Mouse (Mus musculus): ENCODE data around the gene Shisa8. TPM values are rescaled to one million over a fixed set of nuclear protein-coding genes. Genes with fewer than 3 reads are reported as not detected.

Gene Shisa8
- polyA plus RNA-seq, 1 experiment: 0.77 TPM

- TF ChIP-seq CTCF (IDR thresholded peaks at IDR 0.05; ENCODE audit: control insufficient read depth, insufficient read depth, low read length) (no peak), POLR2A (IDR thresholded peaks at IDR 0.05; ENCODE audit: borderline replicate concordance, control insufficient read depth, low read depth, low read length) (no peak)
- Histone ChIP-seq H3K4me3 (replicated peaks; ENCODE audit: control insufficient read depth, low read depth, low read length) (no peak overlapping the region), H3K27ac (ENCODE audit: control insufficient read depth, insufficient read depth, low read depth, low read length, poor library complexity) (no peak overlapping the region; the same call in 1 of the 2 replicates), H3K4me1 (ENCODE audit: control insufficient read depth, insufficient read depth, low read length) (peaks cover 15% of the 10 kb centered on the region)
- WGBS: 86% methylated on average over 14 of the region's 14 CpGs
Measured at GRCm38 (mm10) chr15:82185062-82185783, 27.4 kb downstream of the Shisa8 start.

GRCm38 (mm10) chr15:82184656-82185055 is 28.0 kb downstream of the Shisa8 start:
- TF ChIP-seq CTCF (IDR thresholded peaks at IDR 0.05; ENCODE audit: control insufficient read depth, insufficient read depth, low read length) (no peak), POLR2A (IDR thresholded peaks at IDR 0.05; ENCODE audit: borderline replicate concordance, control insufficient read depth, low read depth, low read length) (no peak)
- no peak overlapping the region for H3K4me3 ChIP-seq (replicated peaks; ENCODE audit: control insufficient read depth, low read depth, low read length)
- WGBS: 84% methylated on average over 10 of the region's 10 CpGs
- peak overlapping the region; percentile 35; the same call in 1 of the 2 replicates for H3K27ac ChIP-seq (ENCODE audit: control insufficient read depth, insufficient read depth, low read depth, low read length, poor library complexity)
- peaks cover 15% of the 10 kb centered on the region for H3K4me1 ChIP-seq (ENCODE audit: control insufficient read depth, insufficient read depth, low read length)

- Histone ChIP-seq H3K27ac (ENCODE audit: control insufficient read depth, insufficient read depth, low read depth, low read length, poor library complexity) (peak overlapping the region; percentile 37), H3K4me1 (ENCODE audit: control insufficient read depth, insufficient read depth, low read length) (peaks cover 15% of the 10 kb centered on the region), H3K4me3 (replicated peaks; ENCODE audit: control insufficient read depth, low read depth, low read length) (no peak overlapping the region)
- WGBS: 56% methylated on average over 7 of the region's 7 CpGs
- TF ChIP-seq CTCF (IDR thresholded peaks at IDR 0.05; ENCODE audit: control insufficient read depth, insufficient read depth, low read length) (no peak), POLR2A (IDR thresholded peaks at IDR 0.05; ENCODE audit: borderline replicate concordance, control insufficient read depth, low read depth, low read length) (no peak)
Measured at GRCm38 (mm10) chr15:82184183-82184582, 28.4 kb downstream of the Shisa8 start.

- Histone ChIP-seq H3K4me1 (ENCODE audit: control insufficient read depth, insufficient read depth, low read length) (peaks cover 15% of the 10 kb centered on the region), H3K4me3 (replicated peaks; ENCODE audit: control insufficient read depth, low read depth, low read length) (no peak overlapping the region), H3K27ac (ENCODE audit: control insufficient read depth, insufficient read depth, low read depth, low read length, poor library complexity) (peak overlapping the region; percentile 37; the same call in 1 of the 2 replicates)
- no peak for TF ChIP-seq POLR2A (IDR thresholded peaks at IDR 0.05; ENCODE audit: borderline replicate concordance, control insufficient read depth, low read depth, low read length)
- TF ChIP-seq CTCF (IDR thresholded peaks at IDR 0.05; ENCODE audit: control insufficient read depth, insufficient read depth, low read length): no peak
- 90% methylated on average over 10 of the region's 10 CpGs for WGBS
Measured at GRCm38 (mm10) chr15:82183596-82183995, 29.0 kb downstream of the Shisa8 start.

- peaks cover 15% of the 10 kb centered on the region for H3K4me1 ChIP-seq (ENCODE audit: control insufficient read depth, insufficient read depth, low read length)
- TF ChIP-seq CTCF (IDR thresholded peaks at IDR 0.05; ENCODE audit: control insufficient read depth, insufficient read depth, low read length): peak; percentile 34; the same call in 1 of the 2 replicates
- no peak for TF ChIP-seq POLR2A (IDR thresholded peaks at IDR 0.05; ENCODE audit: borderline replicate concordance, control insufficient read depth, low read depth, low read length)
- 94% methylated on average over 4 of the region's 4 CpGs for WGBS
- H3K4me3 ChIP-seq (replicated peaks; ENCODE audit: control insufficient read depth, low read depth, low read length): no peak overlapping the region
- H3K27ac ChIP-seq (ENCODE audit: control insufficient read depth, insufficient read depth, low read depth, low read length, poor library complexity): no peak overlapping the region
Measured at GRCm38 (mm10) chr15:82182311-82182710, 30.3 kb downstream of the Shisa8 start.

- no peak overlapping the region for H3K27ac ChIP-seq (ENCODE audit: control insufficient read depth, insufficient read depth, low read depth, low read length, poor library complexity)
- WGBS: 53% methylated on average over 5 of the region's 5 CpGs
- peaks cover 8% of the 10 kb centered on the region; the same call in 1 of the 2 replicates for H3K4me1 ChIP-seq (ENCODE audit: control insufficient read depth, insufficient read depth, low read length)
- TF ChIP-seq CTCF (IDR thresholded peaks at IDR 0.05; ENCODE audit: control insufficient read depth, insufficient read depth, low read length) (no peak), POLR2A (IDR thresholded peaks at IDR 0.05; ENCODE audit: borderline replicate concordance, control insufficient read depth, low read depth, low read length) (no peak)
- H3K4me3 ChIP-seq (replicated peaks; ENCODE audit: control insufficient read depth, low read depth, low read length): no peak overlapping the region
Measured at GRCm38 (mm10) chr15:82181131-82181530, 31.5 kb downstream of the Shisa8 start.

GRCm38 (mm10) chr15:82177743-82178290 is 34.8 kb downstream of the Shisa8 start:
- Histone ChIP-seq H3K4me3 (replicated peaks; ENCODE audit: control insufficient read depth, low read depth, low read length) (no peak overlapping the region), H3K4me1 (ENCODE audit: control insufficient read depth, insufficient read depth, low read length) (no peaks in the 10 kb centered on the region), H3K27ac (ENCODE audit: control insufficient read depth, insufficient read depth, low read depth, low read length, poor library complexity) (no peak overlapping the region)
- WGBS: 91% methylated on average over 7 of the region's 7 CpGs
- TF ChIP-seq CTCF (IDR thresholded peaks at IDR 0.05; ENCODE audit: control insufficient read depth, insufficient read depth, low read length) (no peak), POLR2A (IDR thresholded peaks at IDR 0.05; ENCODE audit: borderline replicate concordance, control insufficient read depth, low read depth, low read length) (no peak)

GRCm38 (mm10) chr15:82175091-82175490 is 37.5 kb downstream of the Shisa8 start:
- Histone ChIP-seq H3K4me3 (replicated peaks; ENCODE audit: control insufficient read depth, low read depth, low read length) (no peak overlapping the region), H3K4me1 (ENCODE audit: control insufficient read depth, insufficient read depth, low read length) (no peaks in the 10 kb centered on the region), H3K27ac (ENCODE audit: control insufficient read depth, insufficient read depth, low read depth, low read length, poor library complexity) (no peak overlapping the region)
- TF ChIP-seq POLR2A (IDR thresholded peaks at IDR 0.05; ENCODE audit: borderline replicate concordance, control insufficient read depth, low read depth, low read length): no peak
- no peak for TF ChIP-seq CTCF (IDR thresholded peaks at IDR 0.05; ENCODE audit: control insufficient read depth, insufficient read depth, low read length)
- WGBS: 91% methylated on average over 9 of the region's 9 CpGs
